Mouse (Mus musculus) heart, embryonic 11.5 days (tissue): ENCODE measurements around the gene N4bp3. TPM values are rescaled to one million over a fixed set of nuclear protein-coding genes. Genes with fewer than 3 reads are reported as not detected.
"Not testable (repeated sequence)": the region's sequence is repeated elsewhere in the genome, so short reads cannot be mapped to it uniquely, and the experiment has no call there.

Source experiments
- ATAC-seq: fragments of 200-750 bp; cut with Nextera tagmentation; replicated peaks from 2 replicates; pipeline ENCODE4 v1.8.0; 2017; ENCODE audit warnings: moderate library complexity; ENCODE audit not compliant: insufficient number of reproducible peaks, low FRiP score, low TSS enrichment
- H3K27ac ChIP-seq: fragments of 300-500 bp; sonication (generic); 2 replicates; pipeline ENCODE4 v1.5.1; 2014; ENCODE audit warnings: mild to moderate bottlenecking, low read depth, low read length
- H3K27me3 ChIP-seq: fragments of 300-500 bp; sonication (generic); 2 replicates; pipeline ENCODE4 v1.6.1; 2014; ENCODE audit warnings: mild to moderate bottlenecking, low read length, mixed read lengths; ENCODE audit not compliant: control insufficient read depth, insufficient read depth
- H3K36me3 ChIP-seq: fragments of 300-500 bp; sonication (generic); 2 replicates; pipeline ENCODE4 v1.6.1; 2014; ENCODE audit warnings: mild to moderate bottlenecking, low read length, moderate library complexity, mixed read lengths; ENCODE audit not compliant: control insufficient read depth, insufficient read depth
- H3K4me1 ChIP-seq: fragments of 300-500 bp; sonication (generic); 2 replicates; pipeline ENCODE4 v1.6.1; 2014; ENCODE audit warnings: low read length; ENCODE audit not compliant: control insufficient read depth, insufficient read depth
- H3K4me2 ChIP-seq: fragments of 300-500 bp; sonication (generic); 2 replicates; pipeline ENCODE4 v1.6.1; 2014; ENCODE audit warnings: mild to moderate bottlenecking, moderate library complexity
- H3K4me3 ChIP-seq: fragments of 300-500 bp; sonication (generic); 2 replicates; pipeline ENCODE4 v1.5.1; 2014; ENCODE audit warnings: low read depth, low read length
- H3K9ac ChIP-seq: fragments of 300-500 bp; sonication (generic); 2 replicates; pipeline ENCODE4 v1.6.1; 2014; ENCODE audit warnings: mild to moderate bottlenecking, low read depth, low read length, moderate library complexity
- H3K9me3 ChIP-seq: fragments of 300-500 bp; sonication (generic); replicated peaks from 2 replicates; pipeline ENCODE4 v1.6.1; 2016; ENCODE audit warnings: low read length; ENCODE audit not compliant: control insufficient read depth
- WGBS: fragments of 180-500 bp; shearing (Covaris S2); extraction: QIAGEN DNeasy Blood & Tissue Kit; methylation state at CpG from one replicate; pipeline ENCODE4 v1.1.7; 2014; ENCODE audit not compliant: insufficient replicate concordance; 5-methylcytosine and 5-hydroxymethylcytosine counted together
- polyA plus RNA-seq: library from polyadenylated mRNA; unstranded; fragments of >200 nt; fragmentation: Nextera tagmentation; extraction: Ambion mirVana; gene quantifications from 2 replicates; pipeline ENCODE4 v1.2.1, GENCODE M21; 2014

N4bp3 gene
- polyA plus RNA-seq, 1 experiment from 2014 or later = 4.2 TPM

DNA sequence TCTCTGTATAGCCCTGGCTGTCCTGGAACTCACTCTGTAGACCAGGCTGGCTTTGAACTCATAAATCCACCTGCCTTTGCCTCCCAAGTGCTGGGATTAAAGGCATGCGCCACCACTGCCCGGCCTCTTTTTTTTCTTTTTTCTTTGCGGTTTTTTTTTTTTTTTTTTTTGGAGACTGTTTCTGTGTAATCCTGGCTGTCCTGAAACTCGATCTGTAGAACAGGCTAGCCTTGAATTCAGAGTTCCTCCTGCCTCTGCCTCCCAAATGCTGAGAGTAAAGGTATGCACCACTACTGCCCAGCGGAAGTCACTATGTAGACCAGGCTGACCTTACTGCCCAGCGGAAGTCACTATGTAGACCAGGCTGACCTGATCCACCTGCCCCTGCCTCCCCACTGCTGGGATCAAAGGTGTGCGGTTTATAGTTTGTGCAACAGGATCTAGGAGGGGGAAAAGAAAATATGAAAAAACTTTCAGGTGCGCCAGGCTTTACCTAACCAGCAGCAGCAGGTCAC is 31.7 kb downstream of the N4bp3 start:
- Histone ChIP-seq H3K27me3 (no peaks in the 10 kb centered on the region), H3K4me3 (peak overlapping the region; percentile 95), H3K4me2 (peak overlapping the region; percentile 90), H3K36me3 (peaks cover 18% of the 10 kb centered on the region), H3K9me3 (no peaks in the 10 kb centered on the region), H3K27ac (no peak overlapping the region), H3K4me1 (peaks cover 15% of the 10 kb centered on the region; the same call in 1 of the 2 replicates), H3K9ac (peak overlapping the region; percentile 59)
- ATAC-seq = peak; percentile 12; the same call in 1 of the 2 replicates
- WGBS = 47% methylated on average over 8 of the region's 8 CpGs

DNA sequence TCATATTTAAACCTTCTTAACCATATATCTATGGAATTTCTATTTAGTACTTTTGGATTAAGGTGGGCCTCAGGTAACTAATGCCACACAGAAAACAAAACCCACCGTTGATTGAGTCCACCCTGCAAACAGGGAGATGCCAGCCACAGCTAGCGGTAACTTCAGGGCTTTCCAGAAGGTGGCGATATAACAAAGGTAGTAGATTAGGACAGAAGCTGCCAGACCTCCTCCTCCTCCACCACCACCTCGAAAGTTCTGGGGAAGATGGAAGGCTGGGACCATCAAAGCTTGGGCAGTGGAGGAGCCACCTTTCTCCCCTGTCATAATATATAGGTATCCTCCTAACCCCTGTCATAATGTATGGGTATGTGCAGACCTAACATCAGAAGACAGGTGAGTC is 32.9 kb downstream of the N4bp3 start:
- H3K4me3 ChIP-seq = no peak overlapping the region
- WGBS = 7% methylated on average over 4 of the region's 4 CpGs
- H3K9me3 ChIP-seq = no peaks in the 10 kb centered on the region

DNA sequence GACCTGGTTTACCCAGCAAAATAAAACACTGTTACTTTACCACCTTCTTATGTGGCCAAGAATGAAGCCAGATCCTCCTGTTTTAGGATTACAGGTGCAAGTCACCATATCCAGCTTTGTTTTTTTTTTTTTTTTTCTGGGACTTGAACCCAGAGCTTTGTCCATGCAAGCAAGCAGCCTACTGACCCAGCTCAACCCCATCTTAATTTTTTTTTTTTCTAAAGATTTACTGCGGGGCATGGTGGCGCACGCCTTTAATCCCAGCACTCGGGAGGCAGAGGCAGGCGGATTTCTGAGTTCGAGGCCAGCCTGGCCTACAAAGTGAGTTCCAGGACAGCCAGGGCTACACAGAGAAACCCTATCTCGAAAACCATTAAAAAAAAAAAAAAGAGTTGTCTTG is 34.5 kb downstream of the N4bp3 start:
- Histone ChIP-seq H3K9ac (peak overlapping the region; percentile 68), H3K4me2 (peak overlapping the region; percentile 82), H3K4me1 (peaks cover 12% of the 10 kb centered on the region; the same call in 1 of the 2 replicates), H3K4me3 (peak overlapping the region; percentile 34)
- not testable (repeated sequence) for H3K27me3 ChIP-seq, H3K36me3 ChIP-seq, ATAC-seq, H3K9me3 ChIP-seq, H3K27ac ChIP-seq
- 93% methylated on average over 7 of the region's 7 CpGs for WGBS

More for the DNA sequence above, 32.9 kb downstream of the N4bp3 start:
- peaks cover 7% of the 10 kb centered on the region; the same call in 1 of the 2 replicates for H3K36me3 ChIP-seq
- no peak overlapping the region for H3K4me2 ChIP-seq
- no peak overlapping the region for H3K27ac ChIP-seq
- ATAC-seq = no peak
- peaks cover 15% of the 10 kb centered on the region; the same call in 1 of the 2 replicates for H3K4me1 ChIP-seq
- H3K9ac ChIP-seq = no peak overlapping the region
- H3K27me3 ChIP-seq = no peaks in the 10 kb centered on the region

GRCm38 (mm10) chr11:51615601-51616000 is 35.0 kb downstream of the N4bp3 start:
- Histone ChIP-seq H3K4me2 (peak overlapping the region; percentile 82), H3K36me3 (no peaks in the 10 kb centered on the region), H3K4me1 (peaks cover 6% of the 10 kb centered on the region; the same call in 1 of the 2 replicates), H3K27me3 (no peaks in the 10 kb centered on the region), H3K27ac (peak overlapping the region; percentile 71), H3K9ac (peak overlapping the region; percentile 68), H3K4me3 (peak overlapping the region; percentile 34), H3K9me3 (no peaks in the 10 kb centered on the region)
- ATAC-seq = peak; percentile 83
- WGBS = 3% methylated on average over 14 of the region's 14 CpGs

- H3K4me2 ChIP-seq = peak overlapping the region; percentile 82
- H3K9ac ChIP-seq = peak overlapping the region; percentile 68
- H3K27me3 ChIP-seq = no peaks in the 10 kb centered on the region
- WGBS = 38% methylated on average over 7 of the region's 7 CpGs
- H3K4me1 ChIP-seq = 0 out of 2 replicates have a peak, but pooled peaks cover 2% of the 10 kb centered on the region
- peak overlapping the region; percentile 34 for H3K4me3 ChIP-seq
- H3K27ac ChIP-seq = peak overlapping the region; percentile 71
- no peaks in the 10 kb centered on the region for H3K9me3 ChIP-seq
- ATAC-seq = no peak
- no peaks in the 10 kb centered on the region for H3K36me3 ChIP-seq
These were observed 35.5 kb downstream of the N4bp3 start for GRCm38 (mm10) chr11:51615129-51615528.

DNA sequence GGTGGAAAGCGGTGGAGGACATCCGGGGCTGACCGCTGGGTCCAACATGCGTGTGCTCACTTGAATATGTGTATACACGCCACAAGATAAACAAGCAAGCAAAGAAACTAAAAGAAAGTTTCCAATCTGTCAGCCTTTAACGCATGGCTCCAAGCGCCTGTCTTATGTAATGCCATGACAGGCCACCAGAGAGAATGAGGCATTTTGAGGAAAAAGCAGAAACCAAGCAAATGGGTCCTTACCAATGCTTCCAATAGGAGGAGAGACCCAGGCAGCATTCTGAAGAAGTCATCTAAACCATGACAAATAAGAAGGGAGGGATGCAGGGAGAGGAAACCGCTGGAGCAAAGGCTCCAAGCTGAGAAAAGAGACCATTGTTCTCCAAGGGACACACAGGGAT is 36.4 kb downstream of the N4bp3 start:
- H3K4me1 ChIP-seq = 0 out of 2 replicates have a peak, but pooled peaks cover 2% of the 10 kb centered on the region
- 71% methylated on average over 8 of the region's 8 CpGs for WGBS
- H3K4me3 ChIP-seq = no peak overlapping the region
- no peak overlapping the region for H3K4me2 ChIP-seq
- H3K9me3 ChIP-seq = no peaks in the 10 kb centered on the region
- no peaks in the 10 kb centered on the region for H3K36me3 ChIP-seq
- no peak overlapping the region for H3K27ac ChIP-seq
- H3K9ac ChIP-seq = no peak overlapping the region
- no peaks in the 10 kb centered on the region for H3K27me3 ChIP-seq
- ATAC-seq = no peak

- not testable (repeated sequence) for ATAC-seq, H3K4me2 ChIP-seq, H3K27ac ChIP-seq, H3K4me1 ChIP-seq, H3K9ac ChIP-seq, H3K36me3 ChIP-seq, H3K9me3 ChIP-seq, H3K4me3 ChIP-seq, H3K27me3 ChIP-seq
- 80% methylated on average over 5 of the region's 5 CpGs for WGBS
These were observed 40.7 kb downstream of the N4bp3 start for GRCm38 (mm10) chr11:51609940-51610339.

DNA sequence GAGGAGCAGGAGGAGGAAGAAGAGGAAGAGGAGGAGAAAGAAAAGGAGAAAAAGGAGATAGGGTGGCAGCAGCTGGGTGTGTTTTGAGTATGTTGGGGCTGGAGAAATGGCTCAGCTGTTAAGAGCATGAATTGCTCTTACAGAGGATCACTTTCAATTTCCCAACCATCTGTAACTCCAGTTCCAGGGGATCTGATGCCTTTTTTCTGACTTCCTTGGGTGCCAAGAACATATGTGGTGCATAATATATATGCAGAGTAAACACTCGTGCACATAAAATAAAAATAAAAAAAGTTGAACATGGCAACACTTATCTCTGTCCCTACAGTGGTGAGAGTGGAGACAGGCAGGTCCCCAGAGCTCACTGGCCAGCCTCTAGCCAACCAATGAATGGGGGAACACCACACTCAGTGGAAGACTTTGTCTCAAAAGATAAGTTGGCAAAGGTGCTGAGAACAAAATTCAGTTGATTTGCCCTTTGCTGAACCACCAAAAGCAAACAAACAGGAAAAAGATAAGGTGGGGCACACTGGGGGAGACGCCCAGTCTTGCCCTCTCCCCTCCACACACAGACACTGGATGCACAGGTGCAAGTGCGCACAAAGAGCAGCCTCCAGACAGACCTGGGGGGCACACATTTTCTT is 41.3 kb downstream of the N4bp3 start:
- no peak for ATAC-seq

More for the DNA sequence above, 41.3 kb downstream of the N4bp3 start:
- Histone ChIP-seq H3K36me3 (peaks cover 7% of the 10 kb centered on the region), H3K9me3 (no peaks in the 10 kb centered on the region), H3K4me1 (peaks cover 8% of the 10 kb centered on the region), H3K27ac (no peak overlapping the region), H3K27me3 (no peaks in the 10 kb centered on the region), H3K9ac (no peak overlapping the region), H3K4me3 (no peak overlapping the region), H3K4me2 (no peak overlapping the region)
- 58% methylated on average over 3 of the region's 3 CpGs for WGBS
